Mouse (Mus musculus) cerebellum, adult 2 months (tissue): ENCODE measurements around the gene Hint3.

Experiments used
- CTCF ChIP-seq: fragments of 200-500 bp; IDR thresholded peaks from 2 replicates; pipeline ENCODE4 v1.5.1; 2011; ENCODE audit warnings: low read depth, mild to moderate bottlenecking, control low read depth, low read length, moderate library complexity, borderline replicate concordance; ENCODE audit not compliant: insufficient read depth
- POLR2A ChIP-seq: fragments of 200-500 bp; IDR thresholded peaks from 2 replicates; pipeline ENCODE4 v1.6.1; 2011; ENCODE audit warnings: low read length, control low read depth, borderline replicate concordance; ENCODE audit not compliant: insufficient read depth

- no peak for TF ChIP-seq CTCF
- TF ChIP-seq POLR2A, result no peak
Observed at GRCm38 (mm10) chr10:30624161-30625019, 5.0 kb downstream of the Hint3 start.
